Mouse (Mus musculus): ENCODE data around the gene Olfr553.
"Not testable (repeated sequence)": the region's sequence is repeated elsewhere in the genome, so short reads cannot be mapped to it uniquely, and the experiment has no call there.

Olfr553 gene

GRCm38 (mm10) chr7:102618118-102618517, at the start of gene Olfr553:
Olfr553 (minus strand) TSS chr7:102618218.
- no peak for DNase-seq (ENCODE audit: low read depth, low spot score)

DNA sequence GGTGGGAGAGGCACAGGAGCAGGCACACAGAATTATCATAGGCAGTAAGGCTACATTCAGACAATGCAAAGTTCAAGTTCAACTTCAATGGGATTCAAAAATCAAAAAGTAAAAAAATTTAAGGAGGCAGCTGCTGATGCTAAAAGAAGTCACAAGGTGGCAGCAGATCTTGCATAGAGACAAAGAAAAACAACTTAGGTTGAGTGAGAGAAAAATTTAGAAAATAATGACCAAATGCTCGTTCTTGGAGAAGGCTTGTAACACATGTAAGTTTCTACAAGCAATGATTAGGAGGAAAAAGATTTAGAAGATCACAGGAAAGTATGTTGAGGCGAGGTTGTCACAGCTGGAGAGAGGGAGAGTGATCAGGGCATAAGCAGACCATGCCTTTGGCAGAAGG, 47.4 kb upstream of the Olfr553 start:
- peak; percentile 15 for DNase-seq (ENCODE audit: low read depth, low spot score)

DNA sequence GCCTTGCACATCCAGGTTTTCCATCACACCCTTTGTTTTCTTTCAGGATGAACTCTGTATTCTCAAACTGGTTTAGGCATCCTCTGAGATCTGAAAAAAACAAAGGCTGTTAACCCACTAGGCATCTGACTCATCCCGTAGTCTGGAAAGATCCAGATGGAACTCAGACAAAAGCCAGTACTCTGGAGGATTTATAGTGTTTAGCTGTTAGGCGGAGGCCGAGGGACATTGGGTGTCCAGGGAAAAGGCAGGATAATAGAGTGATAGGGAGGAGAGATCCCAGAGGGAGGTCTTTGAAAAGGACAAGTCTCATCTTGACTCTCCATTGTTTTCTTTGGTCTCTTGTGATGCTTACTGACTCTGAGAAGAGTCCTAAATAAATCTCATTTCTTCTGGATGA, 46.6 kb upstream of the Olfr553 start, which contains the start of gene Olfr556:
TSS of gene Olfr556 (plus strand) at position 301 of the 400 bp plus-strand sequence.
- DNase-seq (ENCODE audit: low read depth, low spot score): no peak

DNA sequence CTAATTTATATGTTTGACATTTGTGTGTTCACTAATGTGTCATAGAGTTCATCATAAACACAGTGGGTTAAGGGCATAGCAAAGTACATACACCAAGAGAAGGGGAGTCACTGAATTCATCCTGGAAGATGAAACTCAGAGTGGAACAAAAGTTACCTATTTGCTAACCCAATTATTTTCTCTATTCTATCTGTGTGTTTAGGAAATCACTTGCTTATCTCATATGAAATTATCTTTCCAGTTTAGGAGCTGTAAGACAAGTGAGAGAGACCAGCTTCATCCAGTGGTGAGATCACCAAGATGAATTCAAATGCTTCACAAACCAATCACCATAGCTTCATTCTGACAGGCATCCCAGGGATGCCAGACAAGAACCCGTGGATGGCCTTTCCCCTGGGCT, 40.5 kb upstream of the Olfr553 start, which contains the start of gene Olfr555:
TSS of gene Olfr555 (plus strand) at position 301 of the 400 bp plus-strand sequence.
- DNase-seq (ENCODE audit: low read depth, low spot score): no peak

- not testable (repeated sequence) for DNase-seq (ENCODE audit: low read depth, low spot score)
Observed at GRCm38 (mm10) chr7:102644945-102645344, 26.9 kb upstream of the Olfr553 start.

- DNase-seq (ENCODE audit: low read depth, low spot score): no peak
Observed at GRCm38 (mm10) chr7:102638132-102638531, 20.1 kb upstream of the Olfr553 start, which contains the start of gene Olfr554. Olfr554 (plus strand) TSS chr7:102638432.

GRCm38 (mm10) chr7:102636665-102637064, 18.6 kb upstream of the Olfr553 start:
- DNase-seq (ENCODE audit: low read depth, low spot score): peak; percentile 12

GRCm38 (mm10) chr7:102620368-102620767, 2.4 kb upstream of the Olfr553 start:
- DNase-seq (ENCODE audit: low read depth, low spot score): not testable (repeated sequence)

DNA sequence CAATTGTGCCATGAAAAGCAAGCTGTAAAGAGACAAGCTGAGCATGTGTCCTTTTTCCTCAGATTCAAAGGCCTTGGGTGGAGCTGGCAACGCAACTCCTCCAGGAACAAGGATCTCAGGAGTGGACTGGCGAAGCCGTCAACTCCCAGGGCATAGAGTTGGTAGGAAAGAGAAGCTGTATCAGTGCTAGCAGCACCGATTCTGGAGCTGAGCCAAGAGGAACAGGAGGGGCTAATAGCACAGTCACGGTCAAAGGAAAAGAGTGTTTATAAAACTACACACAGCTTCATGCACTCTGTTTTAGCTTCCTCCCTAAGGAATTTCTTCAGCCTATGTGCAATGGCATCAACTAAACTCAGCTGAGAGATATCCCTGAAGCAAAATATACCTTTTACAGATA, 1.6 kb upstream of the Olfr553 start:
- DNase-seq (ENCODE audit: low read depth, low spot score): peak; percentile 13

GRCm38 (mm10) chr7:102597378-102598031, 20.5 kb downstream of the Olfr553 start, which contains the start of gene Olfr552:
Olfr552 (plus strand) TSS chr7:102597770.
- DNase-seq (ENCODE audit: low read depth, low spot score): no peak

- DNase-seq (ENCODE audit: low read depth, low spot score): no peak
Observed at GRCm38 (mm10) chr7:102591786-102592185, 26.2 kb downstream of the Olfr553 start, which contains the start of gene Olfr551. Olfr551 (minus strand) TSS chr7:102591886.

- no peak for DNase-seq (ENCODE audit: low read depth, low spot score)
Observed at GRCm38 (mm10) chr7:102575998-102576397, 42.0 kb downstream of the Olfr553 start.

DNA sequence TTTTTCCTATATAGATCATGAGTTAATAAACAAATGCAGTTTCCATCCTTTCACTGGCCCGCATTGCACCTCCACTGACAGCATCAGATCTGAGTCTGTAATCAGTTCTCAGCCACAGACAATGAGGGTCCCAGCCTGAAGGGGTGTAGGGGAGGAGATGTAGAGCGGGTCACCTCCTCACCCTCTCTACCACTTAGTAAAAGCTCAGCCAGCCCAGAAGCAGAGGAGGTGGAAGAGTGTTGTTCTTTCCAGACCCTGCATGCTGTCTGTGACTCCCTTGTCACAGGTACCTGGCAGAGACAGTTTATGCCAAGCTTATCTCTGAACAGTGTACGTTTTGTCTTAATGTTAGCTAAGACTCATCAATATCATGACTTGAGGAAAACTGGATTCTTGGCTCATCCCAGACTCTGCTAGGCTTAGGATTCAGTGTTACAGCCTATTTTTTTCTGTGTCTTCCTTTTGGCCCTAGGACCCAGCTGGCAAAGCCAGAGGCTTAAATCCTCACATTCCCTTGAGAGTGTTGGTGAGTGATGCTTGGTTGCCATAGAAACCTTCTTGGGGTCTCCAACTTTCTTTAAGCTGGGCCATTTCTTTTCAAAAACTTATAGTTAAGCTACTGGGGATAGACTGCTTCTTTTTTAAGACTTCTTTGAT, 44.7 kb downstream of the Olfr553 start:
- peak; percentile 6 for DNase-seq (ENCODE audit: low read depth, low spot score)

- DNase-seq (ENCODE audit: low read depth, low spot score): no peak
Observed at GRCm38 (mm10) chr7:102571142-102571541, 46.9 kb downstream of the Olfr553 start, which contains the start of gene Olfr550. Olfr550 (plus strand) TSS chr7:102571442.

DNA sequence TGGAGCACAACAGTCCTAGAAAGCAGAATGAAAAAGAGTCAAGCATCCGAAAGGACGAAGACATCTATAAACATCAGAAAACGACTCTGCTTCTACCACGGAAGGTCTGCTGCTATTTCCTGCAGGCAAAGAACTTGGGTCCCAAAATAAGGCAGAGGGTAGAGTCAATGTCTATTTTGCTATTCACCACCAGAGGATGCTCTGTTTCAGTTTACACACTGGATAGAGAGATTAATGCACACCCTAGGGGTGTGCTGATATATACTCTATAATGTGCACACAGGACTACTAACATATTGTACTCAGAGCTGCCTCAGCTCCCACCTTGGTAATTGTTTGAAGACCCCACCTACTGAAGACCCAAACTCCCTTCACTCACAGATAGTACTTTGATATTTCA, 51.8 kb downstream of the Olfr553 start:
- no peak for DNase-seq (ENCODE audit: low read depth, low spot score)

DNA sequence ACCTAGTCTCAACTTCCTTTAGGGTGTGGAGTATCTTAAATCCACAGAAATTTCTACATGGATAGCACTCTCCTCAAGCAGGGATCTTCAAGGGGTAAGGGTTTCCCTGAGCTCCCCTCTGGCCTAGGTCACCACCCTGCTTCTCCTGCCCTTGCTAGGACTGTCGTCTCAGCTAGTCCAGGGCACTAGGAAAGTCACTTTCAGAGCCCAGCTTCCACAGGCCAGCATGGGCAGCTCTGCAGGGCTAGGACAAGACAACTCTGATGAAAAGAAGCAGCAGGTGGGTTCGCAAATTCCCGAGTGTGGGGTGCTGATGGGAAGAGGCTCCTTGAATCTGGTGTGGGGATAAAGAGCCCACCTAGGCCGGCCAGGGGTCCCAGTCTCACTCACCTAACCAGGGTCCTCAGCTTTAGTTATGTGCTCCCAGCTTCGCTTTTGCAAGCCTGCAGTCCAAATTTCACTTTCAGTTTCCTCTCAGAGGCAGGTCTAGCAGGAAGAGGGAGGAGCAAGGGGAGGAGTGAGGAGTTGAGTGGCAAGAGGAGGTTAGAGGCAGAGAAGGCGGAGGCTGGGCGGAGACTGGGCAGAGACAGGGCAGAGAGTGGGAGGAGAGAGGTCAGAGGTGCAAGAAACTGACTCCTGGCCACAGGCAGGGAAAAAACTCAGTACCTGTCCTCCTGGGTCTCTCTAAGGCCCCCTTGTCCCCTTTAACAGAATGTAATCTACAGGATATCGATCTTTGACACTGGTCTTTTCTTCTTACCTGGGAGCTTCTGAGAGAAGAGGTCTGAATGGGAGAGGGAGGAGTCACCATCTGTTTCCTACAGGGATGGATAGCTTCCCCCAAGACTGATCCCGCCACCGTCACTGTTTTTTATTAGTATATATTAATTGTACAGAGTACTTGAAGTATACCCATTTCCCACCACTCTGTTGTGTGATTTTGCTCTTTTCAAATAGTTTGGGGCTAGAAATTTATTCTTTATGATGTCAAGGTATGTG, 52.7 kb downstream of the Olfr553 start, which contains the start of gene Trim21:
TSS of gene Trim21 (minus strand) at position 488 of the 999 bp plus-strand sequence.
- DNase-seq (ENCODE audit: low read depth, low spot score): peak; percentile 75

All from mesoderm, embryonic 11.5 days (tissue).